Mouse (Mus musculus) forebrain, embryonic 14.5 days (tissue): Measurements from ENCODE around the gene Tenm3. TPM values are rescaled to one million over a fixed set of nuclear protein-coding genes. Genes with fewer than 3 reads are reported as not detected.
A peak's percentile ranks its signal among the peaks of the same experiment; 100 is the strongest.

Experiments used
- ATAC-seq: fragments of 200-750 bp; cut with Nextera tagmentation; 2 replicates; pipeline ENCODE4 v1.8.0; 2017; ENCODE audit warnings: mild to moderate bottlenecking, moderate library complexity
- DNase-seq: peaks from one replicate; pipeline ENCODE4 v3.0.0-alpha.2; 2015; ENCODE audit warnings: low spot score
- H3K27ac ChIP-seq: fragments of 300-500 bp; sonication (generic); 2 replicates; pipeline ENCODE4 v1.5.1; 2014; ENCODE audit warnings: low read depth, mild to moderate bottlenecking, control low read depth, low read length, moderate library complexity
- H3K27me3 ChIP-seq: fragments of 300-500 bp; sonication (generic); replicated peaks from 2 replicates; pipeline ENCODE4 v1.6.1; 2014; ENCODE audit warnings: low read length, control low read depth, mixed read lengths; ENCODE audit not compliant: control insufficient read depth, insufficient read depth
- H3K36me3 ChIP-seq: fragments of 300-500 bp; sonication (generic); 2 replicates; pipeline ENCODE4 v1.6.1; 2014; ENCODE audit warnings: low read length, control low read depth; ENCODE audit not compliant: control insufficient read depth, insufficient read depth
- H3K4me1 ChIP-seq: fragments of 300-500 bp; sonication (generic); 2 replicates; pipeline ENCODE4 v1.6.1; 2014; ENCODE audit warnings: antibody characterized with exemption, low read length, control low read depth; ENCODE audit not compliant: control insufficient read depth, insufficient read depth
- H3K4me2 ChIP-seq: fragments of 300-500 bp; sonication (generic); 2 replicates; pipeline ENCODE4 v1.6.1; 2014; ENCODE audit warnings: mild to moderate bottlenecking, control low read depth, low read length
- H3K4me3 ChIP-seq: fragments of 300-500 bp; sonication (generic); 2 replicates; pipeline ENCODE4 v1.5.1; 2014; ENCODE audit warnings: low read depth, low read length, control low read depth
- H3K9ac ChIP-seq: fragments of 300-500 bp; sonication (generic); 2 replicates; pipeline ENCODE4 v1.6.1; 2014; ENCODE audit warnings: mild to moderate bottlenecking, low read length, control low read depth, moderate library complexity
- H3K9me3 ChIP-seq: fragments of 300-500 bp; sonication (generic); replicated peaks from 2 replicates; pipeline ENCODE4 v1.6.1; 2016; ENCODE audit warnings: low read length, control low read depth, mixed read lengths; ENCODE audit not compliant: control insufficient read depth
- WGBS: fragments of 180-500 bp; shearing (Covaris S2); extraction: QIAGEN DNeasy Blood & Tissue Kit; methylation state at CpG from one replicate; pipeline ENCODE4 v1.1.7; 2014; 5-methylcytosine and 5-hydroxymethylcytosine counted together
- polyA plus RNA-seq: library from polyadenylated mRNA; unstranded; fragments of >200 nt; fragmentation: Nextera tagmentation; extraction: Ambion mirVana; gene quantifications from 2 replicates; pipeline ENCODE4 v1.2.1, GENCODE M21; 2014

Tenm3 gene
- polyA plus RNA-seq, 1 experiment from 2014 or later: 12.5 TPM

DNA sequence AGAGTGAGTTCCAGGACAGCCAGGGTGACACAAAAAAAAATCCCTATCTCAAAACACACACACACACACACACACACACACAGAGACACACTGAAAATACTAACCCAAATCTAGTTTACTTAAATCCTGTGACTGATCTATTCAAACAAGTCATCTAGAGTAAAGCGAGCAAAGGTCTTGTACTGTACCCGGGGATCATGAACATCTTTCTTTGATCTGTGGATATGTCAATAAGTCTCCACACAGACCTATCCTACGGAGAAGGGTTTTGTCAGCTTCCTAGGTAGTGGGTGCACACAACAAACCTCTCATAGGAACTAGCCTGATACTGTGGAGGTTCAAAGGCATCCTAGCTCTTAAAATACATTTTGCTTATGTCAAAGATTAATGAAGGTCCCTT, 307.9 kb downstream of the Tenm3 start:
- WGBS: 92% methylated on average over 3 of the region's 3 CpGs
- no peak for ATAC-seq
- H3K9me3 ChIP-seq: no peaks in the 10 kb centered on the region

GRCm38 (mm10) chr8:48531795-48532194, 312.0 kb downstream of the Tenm3 start:
- H3K4me2 ChIP-seq: no peak overlapping the region
- H3K4me3 ChIP-seq: no peak overlapping the region
- H3K4me1 ChIP-seq: no peaks in the 10 kb centered on the region
- H3K27ac ChIP-seq: no peak overlapping the region
- WGBS: 93% methylated on average over 5 of the region's 5 CpGs
- no peaks in the 10 kb centered on the region for H3K27me3 ChIP-seq
- no peak overlapping the region for H3K9ac ChIP-seq
- H3K36me3 ChIP-seq: no peaks in the 10 kb centered on the region
- no peaks in the 10 kb centered on the region for H3K9me3 ChIP-seq
- ATAC-seq (no peak), DNase-seq (no peak)

More for the DNA sequence above, 307.9 kb downstream of the Tenm3 start:
- no peaks in the 10 kb centered on the region for H3K27me3 ChIP-seq
- no peak overlapping the region for H3K4me2 ChIP-seq
- peaks cover under 1% of the 10 kb centered on the region; the same call in 1 of the 2 replicates for H3K4me1 ChIP-seq
- no peaks in the 10 kb centered on the region for H3K36me3 ChIP-seq
- H3K9ac ChIP-seq: no peak overlapping the region
- no peak for DNase-seq
- H3K4me3 ChIP-seq: no peak overlapping the region
- no peak overlapping the region for H3K27ac ChIP-seq

DNA sequence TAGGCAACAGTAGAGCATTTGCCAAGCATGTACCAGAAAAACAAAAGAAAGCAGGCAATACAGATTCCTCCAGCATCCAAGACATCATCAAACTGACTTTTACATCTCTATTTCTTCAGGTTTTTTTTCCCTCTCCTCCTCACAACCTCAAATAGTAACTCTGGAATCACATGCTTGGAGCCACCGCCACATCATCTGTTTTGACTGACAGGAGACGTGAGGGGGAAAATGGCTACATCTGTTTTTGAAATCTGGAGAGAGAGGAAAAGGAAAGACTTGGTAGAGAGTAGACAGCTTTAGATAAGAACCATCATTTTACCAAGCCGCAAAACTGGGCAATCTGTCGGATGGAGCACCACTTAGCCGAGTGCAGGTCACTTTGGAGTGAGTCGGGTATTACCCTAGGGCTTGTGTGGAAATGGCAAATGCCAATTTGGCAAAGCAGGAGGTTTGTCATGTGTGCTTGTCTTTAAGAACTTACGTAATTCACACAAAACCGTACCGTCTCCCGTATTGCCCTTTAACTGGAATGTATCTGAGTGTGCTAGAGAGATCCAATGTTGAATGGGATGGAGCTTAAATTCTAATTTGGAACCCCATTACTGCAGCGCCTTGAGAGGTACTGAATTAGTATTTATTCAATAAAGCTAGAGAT, 312.7 kb downstream of the Tenm3 start:
- H3K36me3 ChIP-seq: no peaks in the 10 kb centered on the region
- 92% methylated on average over 11 of the region's 11 CpGs for WGBS
- no peak for DNase-seq
- H3K4me3 ChIP-seq: no peak overlapping the region
- no peak overlapping the region for H3K27ac ChIP-seq
- H3K27me3 ChIP-seq: no peaks in the 10 kb centered on the region
- H3K4me1 ChIP-seq: no peaks in the 10 kb centered on the region
- no peaks in the 10 kb centered on the region for H3K9me3 ChIP-seq
- H3K4me2 ChIP-seq: no peak overlapping the region
- ATAC-seq: no peak
- H3K9ac ChIP-seq: no peak overlapping the region

- Histone ChIP-seq H3K27me3 (no peaks in the 10 kb centered on the region), H3K4me1 (no peaks in the 10 kb centered on the region), H3K27ac (no peak overlapping the region), H3K4me2 (no peak overlapping the region), H3K36me3 (no peaks in the 10 kb centered on the region), H3K9me3 (no peaks in the 10 kb centered on the region), H3K4me3 (no peak overlapping the region), H3K9ac (no peak overlapping the region)
- DNase-seq (peak; percentile 88), ATAC-seq (no peak; the same call in 1 of the 2 replicates)
- WGBS: 31% methylated on average over 6 of the region's 6 CpGs
Measured at GRCm38 (mm10) chr8:48527418-48527817, 316.3 kb downstream of the Tenm3 start.

- H3K9me3 ChIP-seq: no peaks in the 10 kb centered on the region
- H3K4me1 ChIP-seq: peaks cover 8% of the 10 kb centered on the region; the same call in 1 of the 2 replicates
- WGBS: 89% methylated on average over 4 of the region's 4 CpGs
- H3K9ac ChIP-seq: no peak overlapping the region
- DNase-seq: no peak
- H3K27ac ChIP-seq: no peak overlapping the region
- H3K4me2 ChIP-seq: no peak overlapping the region
- ATAC-seq: peak; percentile 32; the same call in 1 of the 2 replicates
- H3K27me3 ChIP-seq: no peaks in the 10 kb centered on the region
- H3K36me3 ChIP-seq: no peaks in the 10 kb centered on the region
- no peak overlapping the region for H3K4me3 ChIP-seq
Measured at GRCm38 (mm10) chr8:48522536-48523123, 321.1 kb downstream of the Tenm3 start.

- Histone ChIP-seq H3K9me3 (no peaks in the 10 kb centered on the region), H3K36me3 (no peaks in the 10 kb centered on the region), H3K4me2 (no peak overlapping the region), H3K27ac (no peak overlapping the region), H3K4me1 (peaks cover 8% of the 10 kb centered on the region; the same call in 1 of the 2 replicates), H3K9ac (no peak overlapping the region), H3K27me3 (no peaks in the 10 kb centered on the region), H3K4me3 (no peak overlapping the region)
- DNase-seq (peak; percentile 28), ATAC-seq (peak; percentile 46; the same call in 1 of the 2 replicates)
- WGBS: 35% methylated on average over 8 of the region's 8 CpGs
Measured at GRCm38 (mm10) chr8:48522004-48522403, 321.7 kb downstream of the Tenm3 start.

GRCm38 (mm10) chr8:48517431-48517830, 326.3 kb downstream of the Tenm3 start:
- no peak overlapping the region for H3K27ac ChIP-seq
- no peak overlapping the region for H3K9ac ChIP-seq
- no peak overlapping the region for H3K4me2 ChIP-seq
- no peak for ATAC-seq
- H3K4me3 ChIP-seq: no peak overlapping the region
- no peaks in the 10 kb centered on the region for H3K9me3 ChIP-seq
- no peaks in the 10 kb centered on the region for H3K36me3 ChIP-seq
- no peak for DNase-seq
- no peaks in the 10 kb centered on the region for H3K27me3 ChIP-seq
- H3K4me1 ChIP-seq: peaks cover 8% of the 10 kb centered on the region; the same call in 1 of the 2 replicates

DNA sequence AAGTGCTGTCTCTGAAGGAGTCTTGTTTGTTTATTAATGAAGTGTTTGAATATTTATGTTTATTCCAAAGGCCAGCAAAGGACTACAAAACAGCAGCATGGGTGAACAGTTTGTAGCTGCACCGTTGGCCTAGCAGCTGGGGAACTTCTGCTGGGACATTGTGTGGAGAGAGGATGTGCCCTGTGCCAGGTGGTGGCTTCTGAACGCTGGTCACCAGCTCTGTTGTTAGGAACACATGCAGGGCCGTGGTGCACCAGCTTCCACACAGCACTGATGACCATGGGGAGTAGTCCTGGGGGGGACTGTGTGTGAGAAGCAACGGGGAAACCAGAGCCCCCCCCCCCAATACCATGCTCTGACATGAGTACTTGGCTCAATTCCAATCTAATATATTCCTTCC, 329.5 kb downstream of the Tenm3 start:
- H3K9me3 ChIP-seq: no peaks in the 10 kb centered on the region
- no peak overlapping the region for H3K27ac ChIP-seq
- no peak overlapping the region for H3K4me2 ChIP-seq
- WGBS: 87% methylated on average over 4 of the region's 4 CpGs
- H3K4me3 ChIP-seq: no peak overlapping the region
- ATAC-seq (no peak), DNase-seq (no peak)
- no peaks in the 10 kb centered on the region for H3K4me1 ChIP-seq
- H3K9ac ChIP-seq: no peak overlapping the region
- H3K36me3 ChIP-seq: no peaks in the 10 kb centered on the region
- H3K27me3 ChIP-seq: no peaks in the 10 kb centered on the region

DNA sequence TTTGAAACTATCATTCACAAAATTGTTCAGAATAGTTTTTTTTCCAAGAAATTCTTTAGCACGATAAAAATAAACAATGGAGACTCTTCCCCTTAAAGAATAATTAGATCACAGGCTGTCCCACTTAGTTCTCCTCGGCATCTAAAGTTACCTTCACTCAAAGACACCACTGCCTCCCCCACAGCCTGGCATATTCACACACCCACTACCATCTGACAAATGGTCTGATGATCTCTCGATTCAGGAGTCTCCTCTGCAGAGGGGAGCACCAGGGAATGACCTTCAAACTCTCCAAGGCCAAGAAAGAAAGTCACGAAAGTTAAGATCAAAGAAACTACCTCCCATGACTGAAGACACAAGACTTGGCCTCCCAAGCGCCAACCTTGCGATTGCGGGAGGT, 329.9 kb downstream of the Tenm3 start:
- no peaks in the 10 kb centered on the region for H3K4me1 ChIP-seq
- WGBS: 93% methylated on average over 7 of the region's 7 CpGs
- H3K4me2 ChIP-seq: no peak overlapping the region
- H3K36me3 ChIP-seq: no peaks in the 10 kb centered on the region
- ATAC-seq: no peak
- DNase-seq: no peak
- H3K27me3 ChIP-seq: no peaks in the 10 kb centered on the region
- no peaks in the 10 kb centered on the region for H3K9me3 ChIP-seq
- H3K27ac ChIP-seq: no peak overlapping the region
- H3K4me3 ChIP-seq: no peak overlapping the region
- H3K9ac ChIP-seq: no peak overlapping the region
